Mouse (Mus musculus) c-Kit-positive CD71-negative TER-119-negative erythroid progenitor cells, embryonic 14.5 days (primary cell): ENCODE data around the gene Dlgap1.
A peak's percentile ranks its signal among the peaks of the same experiment; 100 is the strongest.

Source experiments
- DNase-seq: peaks from one replicate; pipeline ENCODE4 v3.0.0-alpha.2; 2013; ENCODE audit warnings: low read depth

Dlgap1 gene

DNA sequence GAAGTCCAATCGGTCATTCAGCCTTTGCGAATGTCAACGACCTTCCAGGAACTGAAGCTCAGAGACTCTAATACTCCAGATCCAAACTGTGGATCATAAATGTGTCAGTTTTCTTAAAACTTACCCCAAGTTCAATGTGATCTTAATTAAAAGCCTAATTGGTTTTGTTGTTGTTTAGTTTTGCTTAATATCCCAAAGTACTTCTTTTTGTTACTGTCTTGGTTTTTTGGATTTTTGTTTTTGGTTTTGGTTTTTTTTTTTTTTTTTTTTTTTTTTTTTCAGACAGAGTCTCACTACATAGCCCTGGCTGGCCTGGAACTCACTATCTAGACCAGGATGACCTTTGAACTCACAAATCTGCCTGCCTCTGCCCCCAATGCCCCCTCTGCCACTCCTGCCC is 765.9 kb downstream of the Dlgap1 start:
- no peak for DNase-seq

DNA sequence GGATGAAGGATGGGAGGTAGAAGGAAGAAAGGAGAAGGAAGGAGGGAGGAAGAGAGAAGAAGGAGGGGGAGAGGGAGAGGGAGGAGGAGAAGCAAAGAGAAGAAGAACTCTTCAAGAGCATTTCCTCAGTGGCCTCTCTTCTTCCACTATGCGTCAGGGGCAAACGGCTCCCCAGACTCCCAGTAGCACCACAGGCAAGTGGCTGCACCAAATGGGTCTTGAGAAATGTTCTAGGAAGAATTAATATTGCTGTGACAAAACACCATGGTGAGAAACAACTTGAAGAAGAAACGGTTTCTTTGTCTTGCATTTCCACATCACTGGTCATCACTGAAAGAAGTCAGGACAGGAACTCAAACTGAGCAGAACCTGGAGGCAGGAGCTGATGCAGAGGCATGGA is 766.5 kb downstream of the Dlgap1 start:
- DNase-seq: no peak

DNA sequence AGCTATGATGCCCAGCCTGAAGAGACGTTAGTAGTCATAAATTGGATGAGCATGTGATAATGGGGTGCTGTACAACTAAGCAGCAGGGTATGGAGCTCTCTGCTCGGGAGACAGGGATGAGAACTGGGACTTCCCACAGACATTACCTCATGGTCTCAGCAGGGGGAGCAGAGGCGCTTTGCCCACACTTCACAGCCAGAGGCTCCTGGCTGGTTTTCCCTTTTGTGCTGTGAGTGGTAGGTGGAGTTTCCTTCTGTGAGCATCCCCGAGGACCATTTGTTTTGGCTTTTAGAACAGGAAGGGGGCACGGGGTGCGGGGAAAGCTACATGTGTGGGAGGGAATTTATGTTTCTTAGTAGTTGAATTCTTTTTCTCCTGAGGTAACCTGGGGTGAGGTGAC is 768.6 kb downstream of the Dlgap1 start:
- DNase-seq: no peak

- no peak for DNase-seq
These were observed 769.4 kb downstream of the Dlgap1 start for GRCm38 (mm10) chr17:70738168-70738854.

- DNase-seq: no peak
These were observed 770.5 kb downstream of the Dlgap1 start for GRCm38 (mm10) chr17:70739346-70739745.

GRCm38 (mm10) chr17:70741696-70742095 is 772.8 kb downstream of the Dlgap1 start:
- DNase-seq: no peak

- no peak for DNase-seq
These were observed 775.8 kb downstream of the Dlgap1 start for GRCm38 (mm10) chr17:70744570-70745153.

- no peak for DNase-seq
These were observed 776.5 kb downstream of the Dlgap1 start for GRCm38 (mm10) chr17:70745385-70745784.

DNA sequence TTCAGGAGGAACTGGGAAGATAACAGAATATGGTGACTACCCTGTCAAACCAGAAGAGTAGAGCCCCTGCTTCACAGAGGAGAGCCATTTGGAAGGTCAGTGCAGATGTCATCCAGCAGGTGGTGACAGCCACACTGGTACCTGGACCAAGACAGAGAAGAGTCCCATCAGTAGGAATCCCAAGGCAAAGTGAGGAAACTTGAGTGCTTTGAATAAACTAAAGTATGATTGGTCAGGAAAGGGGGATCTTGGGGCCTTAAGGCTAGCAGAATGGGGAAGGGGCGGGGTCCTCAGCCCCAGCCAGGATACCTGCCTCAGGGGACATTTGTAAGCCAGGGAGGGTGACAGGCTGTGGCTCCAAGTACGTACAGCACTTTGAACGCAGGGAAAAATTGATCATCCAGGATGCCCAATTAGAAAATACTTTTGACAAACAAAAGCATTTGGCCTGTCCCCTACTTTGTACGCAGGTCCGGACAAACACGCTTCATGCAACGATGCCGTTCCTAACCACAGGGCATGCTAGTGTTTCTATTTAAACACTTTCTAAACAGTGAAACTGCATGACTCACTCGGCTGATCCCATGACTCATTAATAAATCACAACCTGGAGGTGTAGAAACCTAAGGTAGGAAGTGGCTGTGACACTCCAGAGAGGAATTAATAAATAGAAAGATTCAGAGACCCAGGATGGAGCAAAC is 777.7 kb downstream of the Dlgap1 start:
- DNase-seq: no peak

DNA sequence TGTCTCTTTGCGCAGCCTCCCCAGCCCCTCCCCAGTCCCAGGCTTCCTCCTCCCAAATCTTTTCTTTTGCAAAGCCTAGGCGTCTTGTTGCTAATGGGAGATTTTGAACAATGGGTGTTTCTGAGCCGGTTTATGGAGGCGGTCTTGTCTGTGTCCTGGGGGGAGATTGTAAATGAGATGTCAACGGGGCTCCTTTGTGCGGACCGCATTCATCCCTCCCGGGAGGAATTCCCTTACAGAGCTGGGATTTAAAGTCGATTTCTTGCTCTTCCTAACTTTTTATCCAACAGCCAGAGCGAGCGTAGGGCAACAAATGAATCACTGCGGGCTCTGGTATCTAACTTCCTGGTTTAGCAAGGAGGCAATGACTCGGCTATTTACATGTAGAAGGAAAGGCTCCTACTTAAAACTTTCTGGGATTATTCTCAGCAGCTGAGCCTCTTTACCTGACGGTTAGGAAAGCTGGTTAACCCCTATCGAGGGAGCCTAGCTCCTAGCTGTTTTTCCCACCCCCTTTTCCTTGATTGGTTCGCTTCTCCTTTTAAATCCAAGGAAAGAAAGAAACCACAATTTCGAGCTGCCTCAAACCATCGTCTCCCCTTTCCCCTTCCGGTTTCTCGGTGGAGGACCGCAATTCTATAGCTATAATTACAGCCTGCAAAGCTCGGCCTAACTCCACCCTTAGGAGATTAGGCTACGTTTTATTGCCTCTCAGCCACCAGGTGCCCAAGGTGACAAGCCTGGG is 779.0 kb downstream of the Dlgap1 start:
- no peak for DNase-seq

DNA sequence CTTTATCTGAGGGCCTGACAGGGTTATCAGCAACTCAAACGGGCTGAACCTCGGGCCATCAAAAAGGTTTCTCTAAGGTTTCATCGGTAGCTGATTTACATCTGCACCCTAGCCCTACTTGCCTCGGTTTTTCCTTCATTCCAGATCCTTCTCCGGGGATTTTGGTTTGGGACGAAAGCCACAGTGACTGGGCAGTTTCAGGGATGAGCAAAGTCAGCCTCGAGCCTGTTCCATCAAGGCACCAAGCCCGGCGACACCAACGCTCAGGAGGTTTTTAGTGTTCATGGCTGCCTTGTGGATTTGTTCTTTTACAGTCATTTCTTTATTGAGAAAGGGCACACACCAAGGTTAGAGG is 779.6 kb downstream of the Dlgap1 start:
- DNase-seq: no peak

DNA sequence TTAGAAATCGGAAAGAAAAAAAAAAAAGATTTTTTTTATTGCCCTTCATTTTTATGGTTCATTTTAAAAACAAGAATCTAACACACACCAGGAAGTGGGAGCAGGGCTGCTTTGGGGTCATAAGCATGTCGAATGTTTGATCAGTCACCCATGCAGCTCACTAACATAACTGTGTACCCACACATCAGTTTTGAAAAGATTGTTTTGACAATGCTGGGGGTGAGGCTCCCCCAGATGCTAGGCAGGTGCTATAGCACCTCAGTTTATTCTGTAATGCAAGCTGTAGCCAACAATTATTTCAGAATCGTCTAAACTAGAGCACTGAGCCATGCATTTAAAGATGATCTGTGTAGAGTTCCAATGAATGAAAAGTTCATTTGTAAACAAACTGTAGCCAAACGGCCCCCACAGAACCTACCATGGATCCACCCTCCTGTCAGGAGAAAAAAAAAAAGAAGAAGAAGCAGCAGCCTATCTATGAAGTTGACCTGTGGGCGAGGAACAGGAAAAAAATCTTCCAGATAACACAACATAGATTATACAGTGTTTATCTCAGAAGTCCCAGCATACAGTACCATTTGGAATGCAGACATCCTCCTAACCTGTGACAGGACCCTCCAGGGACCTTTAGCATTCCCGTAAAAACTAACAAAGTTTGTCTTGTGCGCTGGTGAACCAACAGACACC is 780.2 kb downstream of the Dlgap1 start:
- DNase-seq: no peak

GRCm38 (mm10) chr17:70750236-70751160 is 781.6 kb downstream of the Dlgap1 start:
- DNase-seq: no peak

GRCm38 (mm10) chr17:70751161-70751651 is 782.3 kb downstream of the Dlgap1 start:
- DNase-seq: no peak

DNA sequence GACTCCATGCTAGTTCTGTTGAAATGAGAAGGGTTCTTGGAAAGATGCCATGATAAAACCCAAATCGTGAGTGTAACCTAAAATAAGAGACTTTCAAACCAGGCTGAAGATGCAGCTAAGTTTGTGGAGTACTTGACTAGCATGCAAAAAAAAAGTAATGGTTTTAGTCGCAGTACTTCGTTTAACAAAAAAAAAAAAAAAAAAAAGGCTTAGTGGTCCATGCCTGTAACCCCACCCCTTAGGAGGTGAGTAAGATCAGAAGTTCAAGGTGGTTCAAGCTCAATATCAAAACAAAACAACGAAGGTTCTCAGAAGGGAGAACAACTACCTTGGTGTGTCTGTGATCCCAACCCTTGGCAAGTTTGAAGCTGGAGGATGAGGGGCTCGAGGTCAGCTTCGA is 782.8 kb downstream of the Dlgap1 start:
- DNase-seq: no peak

GRCm38 (mm10) chr17:70753444-70754032 is 784.7 kb downstream of the Dlgap1 start:
- DNase-seq: no peak

GRCm38 (mm10) chr17:70754041-70754440 is 785.2 kb downstream of the Dlgap1 start:
- DNase-seq: no peak

DNA sequence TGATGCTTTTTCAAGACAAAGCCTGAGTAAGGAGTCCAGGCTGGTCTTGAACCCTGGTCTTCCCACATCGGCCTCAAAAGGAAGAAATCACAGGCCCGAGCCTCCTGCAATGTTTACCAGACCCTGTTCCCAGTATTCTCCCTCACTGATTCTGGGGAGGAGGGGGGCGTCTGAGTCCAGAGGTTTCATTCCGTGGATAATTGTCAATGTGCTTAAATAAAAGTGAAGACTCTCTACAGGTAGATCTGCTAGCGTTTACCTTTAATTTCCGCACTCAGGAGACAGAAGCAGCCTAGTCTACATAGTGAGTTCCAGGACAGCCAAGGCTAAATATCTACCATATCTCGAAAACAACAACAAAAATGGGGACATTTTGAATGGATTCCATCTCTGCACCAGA is 785.8 kb downstream of the Dlgap1 start:
- no peak for DNase-seq

GRCm38 (mm10) chr17:70755039-70755668 is 786.3 kb downstream of the Dlgap1 start:
- DNase-seq: peak; percentile 65

DNA sequence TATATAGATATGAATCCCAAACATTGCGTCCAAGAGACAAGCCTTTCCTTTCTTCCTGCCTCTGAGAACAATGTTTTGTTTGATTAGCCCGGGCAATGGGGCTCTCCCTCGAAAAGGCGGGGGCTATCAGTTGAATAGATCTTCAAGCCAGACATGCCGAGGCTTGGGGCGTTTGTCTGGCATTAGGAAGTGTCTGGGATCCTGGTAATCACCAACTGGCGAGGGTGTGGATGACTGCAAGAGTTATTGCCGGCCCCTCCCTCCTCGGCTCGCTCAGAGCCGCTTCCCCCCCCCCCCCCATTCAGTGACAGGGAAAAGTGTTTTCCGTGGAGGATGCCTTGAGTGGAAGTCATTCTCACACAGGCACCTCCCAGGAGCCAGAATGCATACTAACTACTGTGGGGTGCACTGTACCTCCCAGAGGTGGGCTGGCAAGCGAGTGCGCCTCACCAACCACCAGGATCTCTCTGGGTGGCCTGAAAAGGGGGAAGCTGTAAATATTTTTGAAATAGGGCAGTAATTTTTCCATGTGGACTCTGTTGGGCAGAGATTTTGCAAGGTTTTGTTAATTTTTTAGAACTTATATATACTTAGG is 786.9 kb downstream of the Dlgap1 start:
- DNase-seq: no peak
